Mouse (Mus musculus) left cerebral cortex, postnatal 10 days (tissue): ENCODE results near the gene Fgf5. TPM values are rescaled to one million over a fixed set of nuclear protein-coding genes. Genes with fewer than 3 reads are reported as not detected.

Experiments used
- DNase-seq, 2 experiments: peaks; one replicate each; pipeline ENCODE4 v3.0.0; 2021 to 2022; ENCODE audit warnings: low spot score in 2 of 2, mixed read lengths in 1 of 2; ENCODE audit errors: extremely low spot score in 1 of 2
- intact Hi-C: fragments of 180-260 bp; cut with DNase I; formaldehyde crosslinking; loops from one replicate; pipeline ENCODE4 v1.15.1; 2025
- total RNA-seq, 2 experiments: library from RNA; stranded (reverse); gene quantifications; 2 replicates each; pipeline ENCODE4 v1.2.3; 2021

Fgf5 gene
- 1 to 10 TPM; 2.2 to 2.8 TPM for total RNA-seq

DNA sequence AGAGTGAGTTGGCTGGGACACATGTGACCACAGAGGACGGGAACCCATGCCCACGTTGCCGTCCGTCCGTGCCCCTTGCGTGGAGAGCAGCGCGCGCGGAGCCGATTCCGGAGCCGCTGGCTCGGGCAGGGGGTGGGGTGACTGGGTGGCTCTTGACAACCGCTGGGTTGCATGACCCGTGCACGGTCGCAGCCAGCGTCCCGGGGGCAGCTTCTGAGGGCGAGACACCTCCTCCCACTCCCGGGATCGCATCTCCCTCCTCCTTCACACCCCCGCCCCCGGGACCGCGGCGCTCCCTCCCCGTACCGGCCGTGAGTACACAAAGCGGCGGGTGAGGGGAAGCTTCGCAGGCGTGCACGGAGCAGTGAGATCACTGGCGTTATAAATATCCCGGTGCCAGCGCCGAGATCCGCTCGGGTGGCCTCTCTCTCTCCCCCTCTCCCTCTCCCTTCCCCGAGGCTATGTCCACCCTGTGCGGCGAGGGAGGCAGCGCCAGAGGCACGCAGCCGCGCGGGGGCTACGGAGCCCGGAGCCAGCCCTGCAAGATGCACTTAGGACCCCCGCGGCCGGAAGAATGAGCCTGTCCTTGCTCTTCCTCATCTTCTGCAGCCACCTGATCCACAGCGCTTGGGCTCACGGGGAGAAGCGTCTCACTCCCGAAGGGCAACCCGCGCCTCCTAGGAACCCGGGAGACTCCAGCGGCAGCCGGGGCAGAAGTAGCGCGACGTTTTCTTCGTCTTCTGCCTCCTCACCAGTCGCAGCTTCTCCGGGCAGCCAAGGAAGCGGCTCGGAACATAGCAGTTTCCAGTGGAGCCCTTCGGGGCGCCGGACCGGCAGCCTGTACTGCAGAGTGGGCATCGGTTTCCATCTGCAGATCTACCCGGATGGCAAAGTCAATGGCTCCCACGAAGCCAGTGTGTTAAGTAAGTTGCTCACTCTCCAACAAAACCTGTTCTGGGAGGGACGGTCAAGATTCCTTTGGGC is at the start of gene Fgf5:
Gene Fgf5, plus strand, starts transcription at position 347 of the 984 bp plus-strand sequence.
- DNase-seq: peak in 1 of 2 experiments; percentile 65

DNA sequence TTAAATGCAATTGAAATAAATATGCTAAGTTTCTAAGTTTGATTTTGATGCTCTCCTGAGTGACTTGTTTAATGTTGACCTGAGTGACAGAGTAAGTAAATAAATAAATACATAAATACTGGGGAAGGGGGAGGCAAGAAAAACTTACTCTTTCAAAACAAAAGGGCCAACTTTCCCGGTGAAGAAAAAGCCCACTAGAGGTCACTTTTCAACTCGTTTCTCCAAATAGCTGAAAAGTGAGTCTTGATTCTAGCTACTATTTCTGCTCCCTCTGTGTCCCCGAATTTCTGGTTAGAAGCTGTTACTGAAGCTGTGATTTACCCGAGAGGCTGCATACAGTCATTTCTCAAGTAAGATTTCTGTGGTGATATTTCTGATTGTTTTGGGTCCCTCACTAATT is 41.5 kb upstream of the Fgf5 start:
- intact Hi-C loops: loop anchor here (5.0 kb wide), 1 partner anchor 115 kb away; the partner anchor contains the start of gene Cfap299
- no peak for DNase-seq

More for the DNA sequence above, at the start of gene Fgf5:
- intact Hi-C loops: no loop called here

DNA sequence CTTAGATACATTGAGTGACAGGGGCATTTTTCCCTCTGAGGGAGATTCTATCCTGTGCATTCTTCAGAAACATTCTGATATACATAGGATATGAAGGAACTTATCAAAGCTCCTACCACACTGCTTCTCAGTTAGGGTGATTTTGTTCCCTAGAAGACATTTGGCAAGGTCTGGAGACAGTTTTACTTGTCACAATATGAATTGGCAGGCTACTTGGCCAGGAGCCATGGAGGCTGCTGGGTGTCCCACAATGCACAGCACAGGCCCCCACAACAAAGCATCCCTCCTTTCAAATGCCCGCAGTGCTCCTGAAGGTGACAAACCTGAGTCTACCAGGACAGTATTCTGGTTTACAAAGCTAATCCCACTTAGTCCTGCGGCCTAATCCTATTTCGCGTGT is 32.0 kb upstream of the Fgf5 start:
- intact Hi-C loops: no loop called here
- DNase-seq: peak in 1 of 2 experiments; percentile 26

- no peak for DNase-seq
- intact Hi-C loops: no loop called here
These were observed 27.3 kb upstream of the Fgf5 start for GRCm38 (mm10) chr5:98226710-98227109.

DNA sequence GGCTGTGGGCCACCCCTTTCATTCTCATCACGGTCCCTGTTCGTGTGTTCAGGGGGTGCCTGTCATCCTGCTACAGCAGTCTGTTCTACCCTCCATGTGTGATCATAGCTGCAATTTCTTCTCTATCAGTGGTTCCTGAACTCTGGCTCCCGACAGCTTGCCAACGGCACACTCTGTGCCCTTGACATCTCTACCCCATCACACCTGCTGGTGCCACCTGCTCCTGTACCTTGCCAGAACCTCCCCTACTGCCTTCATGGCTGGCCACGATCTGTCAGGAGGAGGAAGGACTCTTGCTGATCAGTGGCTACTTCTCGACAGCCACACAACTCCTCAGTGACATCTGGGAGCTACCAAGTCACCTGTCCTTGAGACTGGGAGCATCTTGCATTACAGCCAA is 24.5 kb upstream of the Fgf5 start:
- DNase-seq: no peak

GRCm38 (mm10) chr5:98238466-98238865 is 15.5 kb upstream of the Fgf5 start:
- no peak for DNase-seq
- intact Hi-C loops: no loop called here

More for the DNA sequence above, 24.5 kb upstream of the Fgf5 start:
- intact Hi-C loops: no loop called here

- intact Hi-C loops: no loop called here
- DNase-seq: no peak
These were observed 12.6 kb upstream of the Fgf5 start for GRCm38 (mm10) chr5:98241322-98241829.

- DNase-seq: peak in 1 of 2 experiments; percentile 3
- intact Hi-C loops: no loop called here
These were observed 8.7 kb upstream of the Fgf5 start for GRCm38 (mm10) chr5:98245303-98245702.

DNA sequence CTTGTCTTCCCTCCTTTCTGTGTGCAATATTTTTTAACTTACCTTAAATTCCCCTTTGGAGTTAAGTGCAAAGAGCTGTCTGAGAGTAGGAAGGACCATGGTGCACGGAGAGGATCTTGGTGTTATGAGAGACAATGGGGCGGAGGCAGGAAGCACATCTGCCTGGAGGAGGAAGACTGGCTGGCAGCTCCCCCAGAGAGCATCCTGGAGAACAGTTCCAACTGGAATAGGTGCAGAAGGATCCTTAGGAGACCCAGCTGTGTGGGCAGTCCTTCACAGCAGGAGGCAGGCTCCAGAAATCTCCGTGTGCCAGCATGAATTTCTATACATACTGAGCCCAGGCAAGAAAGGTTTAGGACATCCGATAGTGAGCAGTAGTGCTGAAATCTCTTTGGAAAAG is 8.0 kb upstream of the Fgf5 start:
- DNase-seq: no peak
- intact Hi-C loops: no loop called here

- no peak for DNase-seq
- intact Hi-C loops: no loop called here
These were observed 7.2 kb upstream of the Fgf5 start for GRCm38 (mm10) chr5:98246826-98247225.

GRCm38 (mm10) chr5:98247516-98247915 is 6.5 kb upstream of the Fgf5 start:
- intact Hi-C loops: no loop called here

GRCm38 (mm10) chr5:98253147-98253546 is 837 bp upstream of the Fgf5 start:
- no peak for DNase-seq
- intact Hi-C loops: no loop called here

More at GRCm38 (mm10) chr5:98247516-98247915, 6.5 kb upstream of the Fgf5 start:
- peak; percentile 8 to 28 for DNase-seq

DNA sequence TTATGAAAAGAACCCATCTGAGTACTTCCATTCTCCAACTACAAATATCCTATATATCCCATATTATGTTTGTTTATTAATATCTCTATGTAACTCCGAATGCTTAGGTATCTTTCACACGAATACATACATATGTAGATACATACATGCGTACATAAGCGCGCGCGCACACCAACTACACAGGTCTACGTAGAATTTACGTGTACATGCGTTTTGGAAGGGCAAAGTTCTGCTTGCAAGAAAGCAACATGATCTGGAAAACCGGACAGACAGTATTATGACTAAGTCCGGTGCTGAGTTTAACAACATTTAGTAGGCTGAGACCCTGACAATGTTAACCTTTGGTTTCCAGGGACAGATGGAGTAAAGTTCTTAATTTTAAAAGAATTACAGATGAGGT is 1.2 kb downstream of the Fgf5 start:
- intact Hi-C loops: no loop called here
- no peak for DNase-seq

- no peak for DNase-seq
- intact Hi-C loops: no loop called here
These were observed 1.9 kb downstream of the Fgf5 start for GRCm38 (mm10) chr5:98255760-98256490.

GRCm38 (mm10) chr5:98275318-98275818 is 21.4 kb downstream of the Fgf5 start:
- intact Hi-C loops: no loop called here
- no peak for DNase-seq

DNA sequence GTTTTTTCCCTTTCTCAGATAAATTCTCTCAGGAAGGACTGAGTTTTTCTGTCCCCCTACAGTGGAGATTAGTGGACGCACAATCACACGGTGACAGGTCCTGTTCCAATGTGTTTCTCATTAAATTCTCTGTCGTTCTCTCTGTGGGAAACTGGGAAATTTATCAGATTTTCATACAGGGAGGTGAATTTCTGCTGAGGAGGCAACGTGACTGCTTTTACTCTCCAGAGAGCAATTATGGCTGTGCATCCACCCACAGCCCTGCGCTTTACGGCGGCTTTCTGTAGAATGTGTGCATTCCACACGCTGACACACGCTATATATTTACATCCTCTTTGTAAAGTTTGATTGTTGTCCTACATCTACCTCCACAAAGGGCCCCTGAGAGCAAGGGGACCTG is 28.0 kb downstream of the Fgf5 start:
- intact Hi-C loops: no loop called here
- DNase-seq: no peak

- intact Hi-C loops: no loop called here
- peak in 1 of 2 experiments; percentile 35 for DNase-seq
These were observed 29.9 kb downstream of the Fgf5 start for GRCm38 (mm10) chr5:98283696-98284478.

- intact Hi-C loops: no loop called here
These were observed 36.7 kb downstream of the Fgf5 start for GRCm38 (mm10) chr5:98290642-98291041.

More at GRCm38 (mm10) chr5:98290642-98291041, 36.7 kb downstream of the Fgf5 start:
- no peak for DNase-seq
